Mouse (Mus musculus): Measurements from ENCODE around the gene Cyp1a2.

DNA sequence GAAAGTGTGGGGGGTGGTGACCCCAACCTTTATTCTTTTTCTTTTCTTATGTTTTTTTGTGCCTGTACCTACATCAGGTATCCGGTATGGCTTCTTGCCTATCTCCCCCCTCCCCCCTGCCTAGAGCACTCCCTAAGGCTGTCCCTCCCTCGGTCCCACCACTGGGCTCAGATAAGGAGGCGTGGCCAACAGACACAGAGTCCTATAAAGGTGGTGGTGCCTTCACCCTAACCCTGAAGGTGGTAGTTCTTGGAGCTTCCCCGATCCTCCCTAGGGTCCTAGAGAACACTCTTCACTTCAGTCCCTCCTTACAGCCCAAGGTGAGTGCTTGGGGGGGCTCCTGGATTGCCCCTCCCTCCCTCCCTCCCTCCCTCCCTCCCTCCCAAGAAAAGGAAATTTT lies 13.9 kb upstream of the Cyp1a2 start:
- TF ChIP-seq POLR2A (IDR thresholded peaks at IDR 0.05; ENCODE audit: borderline replicate concordance, extremely low read depth, low read depth, low read length) = peak; percentile 28; the same call in 1 of the 2 replicates
- TF ChIP-seq CTCF (IDR thresholded peaks at IDR 0.05; ENCODE audit: insufficient read depth, low read length) = no peak
